Comparison of ENCODE assay signal across 10 mouse cellular contexts in the genomic region with DNA sequence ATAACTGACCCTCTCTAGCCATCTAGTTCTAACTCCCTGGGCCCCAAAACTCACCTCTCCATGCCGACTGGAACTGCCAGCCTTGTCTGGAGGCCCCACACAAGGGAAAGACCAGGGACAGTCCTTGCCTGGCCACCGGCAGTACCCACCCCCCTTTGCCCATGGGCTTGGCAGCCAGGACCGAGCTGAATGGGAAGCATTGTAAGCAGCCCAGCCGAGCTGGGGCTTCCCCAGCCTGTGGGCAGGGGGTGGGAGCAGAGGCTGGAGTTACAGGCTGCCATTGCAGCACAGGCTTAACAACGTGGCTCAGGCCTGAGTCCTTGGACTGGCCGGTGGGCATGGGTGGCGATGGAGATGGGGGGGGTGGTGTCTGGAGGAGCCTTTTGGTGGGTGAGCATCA. TPM values are rescaled to one million over a fixed set of nuclear protein-coding genes. Genes with fewer than 3 reads are reported as not detected.
DNase-seq lines count a peak whose midpoint lies in the region; ATAC-seq lines count a peak whose summit lies in the region.
"Had no signal": no experiment of that assay in that cellular context is flagged by ENCODE, and none has a peak within 500 bp of the region (broad histone marks: within the 10 kb centered on the region; RNA-seq: fewer than 3 reads in every experiment).

Gene Chadl (minus strand): TSS at position 113 of the 400 bp plus-strand sequence.

- H3K4me1 ChIP-seq in forebrain, embryonic 15.5 days, result peaks cover 18% of the 10 kb centered on the region
- H3K4me1 ChIP-seq in forebrain, embryonic 12.5 days, result peaks cover 21% of the 10 kb centered on the region
- peaks cover 15% of the 10 kb centered on the region for H3K4me1 ChIP-seq in hindbrain, embryonic 12.5 days
- peaks cover 20% of the 10 kb centered on the region for H3K4me1 ChIP-seq in heart, embryonic 10.5 days

- no peaks in the 10 kb centered on the region for H3K9me3 ChIP-seq in forebrain, embryonic 15.5 days
- H3K9me3 ChIP-seq in forebrain, embryonic 12.5 days, result no peaks in the 10 kb centered on the region
- H3K9me3 ChIP-seq in hindbrain, embryonic 12.5 days (replicated peaks), result no peaks in the 10 kb centered on the region
- no peaks in the 10 kb centered on the region for H3K9me3 ChIP-seq in heart, embryonic 10.5 days

- H3K36me3 ChIP-seq in forebrain, embryonic 15.5 days, result no peaks in the 10 kb centered on the region
- peaks cover 2% of the 10 kb centered on the region; the same call in 1 of the 2 replicates for H3K36me3 ChIP-seq in forebrain, embryonic 12.5 days (replicated peaks)
- no peaks in the 10 kb centered on the region for H3K36me3 ChIP-seq in hindbrain, embryonic 12.5 days
- H3K36me3 ChIP-seq in heart, embryonic 10.5 days, result peaks cover 5% of the 10 kb centered on the region

- peak; percentile 84 for DNase-seq in Muller cell, postnatal 12 days (ENCODE audit: inconsistent ontology term)
- DNase-seq in left cerebral cortex, postnatal 36 days (ENCODE audit: low spot score in 2 of 2), result peak in 1 of 2 experiments; percentile 36
- no peak for DNase-seq in heart, embryonic 10.5 days (ENCODE audit: low spot score)
- DNase-seq in adrenal gland, postnatal 4 days (ENCODE audit: low spot score in 2 of 2), result no peak
- DNase-seq in heart, adult 18-20 months, result no peak

- intact Hi-C loops in left cerebral cortex, postnatal 36 days (cut with DNase I), result no loop called here

- H3K4me3 ChIP-seq in forebrain, embryonic 15.5 days, result no peak within 1 kb of the TSS
- no peak within 1 kb of the TSS for H3K4me3 ChIP-seq in forebrain, embryonic 12.5 days (replicated peaks)
- no peak within 1 kb of the TSS for H3K4me3 ChIP-seq in hindbrain, embryonic 12.5 days
- H3K4me3 ChIP-seq in heart, embryonic 10.5 days, result no peak within 1 kb of the TSS
- H3K4me3 ChIP-seq: myocyte had no signal

- H3K4me2 ChIP-seq in forebrain, embryonic 15.5 days (replicated peaks), result no peak within 1 kb of the TSS
- H3K4me2 ChIP-seq in forebrain, embryonic 12.5 days, result no peak within 1 kb of the TSS
- peak within 1 kb of the TSS; percentile 6; the same call in 1 of the 2 replicates for H3K4me2 ChIP-seq in hindbrain, embryonic 12.5 days (replicated peaks)

- peaks cover 17% of the 10 kb centered on the region for H3K27me3 ChIP-seq in forebrain, embryonic 15.5 days
- H3K27me3 ChIP-seq in forebrain, embryonic 12.5 days, result peaks cover 49% of the 10 kb centered on the region
- peaks cover 42% of the 10 kb centered on the region for H3K27me3 ChIP-seq in hindbrain, embryonic 12.5 days
- peaks cover 54% of the 10 kb centered on the region for H3K27me3 ChIP-seq in heart, embryonic 10.5 days (ENCODE audit: insufficient read depth, poor library complexity, severe bottlenecking)

- H3K27ac ChIP-seq in forebrain, embryonic 15.5 days (replicated peaks), result no peak within 1 kb of the TSS
- H3K27ac ChIP-seq in forebrain, embryonic 12.5 days, result no peak within 1 kb of the TSS
- no peak within 1 kb of the TSS for H3K27ac ChIP-seq in hindbrain, embryonic 12.5 days
- no peak within 1 kb of the TSS for H3K27ac ChIP-seq in heart, embryonic 10.5 days

- no peak within 1 kb of the TSS for H3K9ac ChIP-seq in forebrain, embryonic 15.5 days (replicated peaks)
- H3K9ac ChIP-seq in forebrain, embryonic 12.5 days, result no peak within 1 kb of the TSS
- H3K9ac ChIP-seq in hindbrain, embryonic 12.5 days, result 0 out of 2 replicates have a peak within 1 kb of the TSS, but pooled peaks have one; percentile 24

- 0 out of 2 replicates have a peak, but pooled peaks have one; percentile 9 for ATAC-seq in forebrain, embryonic 15.5 days (replicated peaks)
- no peak for ATAC-seq in forebrain, embryonic 12.5 days (ENCODE audit: low FRiP score)
- no peak for ATAC-seq in hindbrain, embryonic 12.5 days (ENCODE audit: low FRiP score)

- 42% methylated on average over 7 of the region's 7 CpGs for WGBS in forebrain, embryonic 15.5 days
- WGBS in forebrain, embryonic 12.5 days, result 55% methylated on average over 7 of the region's 7 CpGs
- 58% methylated on average over 7 of the region's 7 CpGs for WGBS in hindbrain, embryonic 12.5 days
- WGBS in heart, embryonic 10.5 days, result 69% methylated on average over 7 of the region's 7 CpGs

RNA-seq across cellular contexts. Expression of gene Chadl, which starts in this region (rescaled TPM):
- 19.8 and 20.1 TPM in 2 replicates for polyA plus RNA-seq in forebrain, embryonic 15.5 days (2015; fragmentation: Nextera tagmentation; extraction: Ambion mirVana)
- polyA plus RNA-seq in forebrain, embryonic 12.5 days (2016; fragmentation: Nextera tagmentation; extraction: Ambion mirVana), result 5.0 TPM in 2 replicates
- 8.4 and 9.0 TPM in 2 replicates for polyA plus RNA-seq in hindbrain, embryonic 12.5 days (2016; fragmentation: Nextera tagmentation; extraction: Ambion mirVana)
- 10 to 100 TPM; 17.3 to 20.8 TPM for total RNA-seq in left cerebral cortex, postnatal 36 days (2021)
- 0.53 and 1.4 TPM in 2 replicates for polyA plus RNA-seq in heart, embryonic 10.5 days (2016; fragmentation: Nextera tagmentation; extraction: Ambion mirVana)
- 1 to 10 TPM; 3.9 to 4.3 TPM for total RNA-seq in adrenal gland, postnatal 4 days (2021)
- total RNA-seq in heart, adult 18-20 months (2021), result 1 to 10 TPM in 1 of 2 experiments, under 1 TPM in 1; 0.92 to 2.2 TPM
- total RNA-seq: common myeloid progenitor, adult 5-6 weeks had no signal
